Mouse (Mus musculus) ES-Bruce4 (cell line): ENCODE measurements around the gene Nucb1.
"Not testable (repeated sequence)": the region's sequence is repeated elsewhere in the genome, so short reads cannot be mapped to it uniquely, and the experiment has no call there.

ENCODE experiments used
- CTCF ChIP-seq: IDR thresholded peaks from one replicate; pipeline ENCODE4 v1.8.1; 2011; ENCODE audit warnings: low read depth, low read length
- EP300 ChIP-seq: IDR thresholded peaks from 2 replicates; pipeline ENCODE4 v1.6.1; 2011; ENCODE audit warnings: low read depth, low read length; ENCODE audit not compliant: insufficient read depth
- POLR2A ChIP-seq: IDR thresholded peaks from one replicate; pipeline ENCODE4 v1.8.1; 2011; ENCODE audit warnings: low read length; ENCODE audit not compliant: insufficient read depth

- not testable (repeated sequence) for TF ChIP-seq CTCF, POLR2A, EP300
These were observed 47.3 kb downstream of the Nucb1 start for GRCm38 (mm10) chr7:45462868-45463267.
